Mouse (Mus musculus) lung, adult 2 months (tissue): Measurements from ENCODE around the gene Gm8281. TPM values are rescaled to one million over a fixed set of nuclear protein-coding genes. Genes with fewer than 3 reads are reported as not detected.
A peak's percentile ranks its signal among the peaks of the same experiment; 100 is the strongest.
"Not testable (repeated sequence)": the region's sequence is repeated elsewhere in the genome, so short reads cannot be mapped to it uniquely, and the experiment has no call there.

ENCODE experiments used
- DNase-seq: peaks from one replicate; pipeline ENCODE4 v3.0.0; 2022
- H3K4me1 ChIP-seq: fragments of 200-500 bp; 2 replicates; pipeline ENCODE4 v1.6.1; 2011; ENCODE audit warnings: low read length; ENCODE audit not compliant: control insufficient read depth, insufficient read depth
- H3K4me3 ChIP-seq: fragments of 200-500 bp; replicated peaks from 2 replicates; pipeline ENCODE3; 2011; ENCODE audit warnings: low read depth, mild to moderate bottlenecking, control low read depth, low read length; ENCODE audit errors: extremely low read depth
- WGBS: fragments of 180-500 bp; shearing (Covaris S2); methylation state at CpG from one replicate; pipeline ENCODE4 v1.1.7; 2018; 5-methylcytosine and 5-hydroxymethylcytosine counted together
- polyA plus RNA-seq: library from polyadenylated mRNA; depleted of rRNA; stranded (reverse); fragments of >200 nt; gene quantifications from 2 replicates; pipeline ENCODE4 v1.2.3, GENCODE M21; 2012; rRNA removed

The Gm8281 gene
- polyA plus RNA-seq = not detected in 2 replicates

- peak; percentile 2 for DNase-seq
- not testable (repeated sequence) for H3K4me3 ChIP-seq
Measured at GRCm38 (mm10) chr14:5070611-5071490, at the start of gene Gm8281. Gene Gm8281 (plus strand): TSS chr14:5071040.

DNA sequence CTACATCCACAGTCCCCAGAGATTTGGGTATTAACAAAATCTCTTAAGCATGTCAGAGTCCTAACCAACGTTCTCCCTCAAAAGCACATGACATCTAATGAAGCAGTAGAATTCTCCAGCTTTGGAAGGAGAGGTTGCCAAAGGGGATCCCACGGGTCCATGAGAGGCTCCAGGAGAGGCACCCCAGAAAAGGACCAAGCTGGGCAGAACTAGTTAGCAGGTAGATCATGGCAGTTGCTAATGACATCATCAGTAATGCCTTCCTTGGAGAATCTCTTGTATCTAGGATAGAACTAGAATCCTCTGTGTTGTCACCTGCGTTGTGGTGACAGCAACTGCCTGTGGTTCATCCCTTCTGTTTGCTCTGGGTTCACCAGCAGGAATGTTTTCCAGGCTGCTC lies 20.5 kb upstream of the Gm8281 start, which contains the start of gene 4930555G01Rik:
Gene 4930555G01Rik, plus strand, starts transcription at position 301 of the 400 bp plus-strand sequence.
- not testable (repeated sequence) for H3K4me1 ChIP-seq, DNase-seq, H3K4me3 ChIP-seq
- no CpG with 5 or more reads among the region's 3 CpGs for WGBS

More at GRCm38 (mm10) chr14:5070611-5071490, at the start of gene Gm8281:
- WGBS = 2% methylated on average over 36 of the region's 63 CpGs
- H3K4me1 ChIP-seq = not testable (repeated sequence)

- not testable (repeated sequence) for DNase-seq, H3K4me3 ChIP-seq, H3K4me1 ChIP-seq
- 63% methylated on average over 2 of the region's 2 CpGs for WGBS
Measured at GRCm38 (mm10) chr14:5131219-5131618, 60.4 kb downstream of the Gm8281 start, which contains the start of gene Gm8279. Gene Gm8279 (plus strand): TSS chr14:5131519.

Other genes starting within 250 kb of the Gm8281 start
- not detected in 2 replicates for gene Gm3269, start 232.9 kb upstream of the Gm8281 start, polyA plus RNA-seq
- gene Gm3264, start 215.5 kb upstream of the Gm8281 start, polyA plus RNA-seq = not detected in 2 replicates
- not detected in 2 replicates for gene Gm3278, start 178.6 kb upstream of the Gm8281 start, polyA plus RNA-seq
- gene Gm8297, start 87.1 kb upstream of the Gm8281 start, polyA plus RNA-seq = not detected in 2 replicates
- gene Gm3298, start 55.1 kb upstream of the Gm8281 start, polyA plus RNA-seq = not detected in 2 replicates
- not detected in 2 replicates for gene 4930555G01Rik, start 20.4 kb upstream of the Gm8281 start, polyA plus RNA-seq
- gene Gm8279, start 60.5 kb downstream of the Gm8281 start, polyA plus RNA-seq = not detected in 2 replicates
- gene Gm3317, start 93.5 kb downstream of the Gm8281 start, polyA plus RNA-seq = not detected in 2 replicates
- gene Gm8271, start 114.8 kb downstream of the Gm8281 start, polyA plus RNA-seq = not detected in 2 replicates
- not detected in 2 replicates for gene Gm3526, start 189.5 kb downstream of the Gm8281 start, polyA plus RNA-seq